Mouse (Mus musculus): Measurements from ENCODE around the gene Vmn1r221. TPM values are rescaled to one million over a fixed set of nuclear protein-coding genes. Genes with fewer than 3 reads are reported as not detected.

The Vmn1r221 gene
- polyA plus RNA-seq, 1 experiment from 2014 or later, result not detected

Other genes starting within 250 kb of the Vmn1r221 start
- not detected in 2 replicates for gene Vmn1r213, start 206.5 kb upstream of the Vmn1r221 start, polyA plus RNA-seq (2016; fragmentation: Nextera tagmentation; extraction: Ambion mirVana)
- not detected in 2 replicates for gene Vmn1r214, start 183.7 kb upstream of the Vmn1r221 start, polyA plus RNA-seq (2016; fragmentation: Nextera tagmentation; extraction: Ambion mirVana)
- gene Vmn1r215, start 146.1 kb upstream of the Vmn1r221 start, polyA plus RNA-seq (2016; fragmentation: Nextera tagmentation; extraction: Ambion mirVana), result not detected in 2 replicates
- gene Vmn1r217, start 95.9 kb upstream of the Vmn1r221 start, polyA plus RNA-seq (2016; fragmentation: Nextera tagmentation; extraction: Ambion mirVana), result not detected in 2 replicates
- gene Vmn1r218, start 81.0 kb upstream of the Vmn1r221 start, polyA plus RNA-seq (2016; fragmentation: Nextera tagmentation; extraction: Ambion mirVana), result not detected in 2 replicates
- not detected in 2 replicates for gene Vmn1r219, start 54.8 kb upstream of the Vmn1r221 start, polyA plus RNA-seq (2016; fragmentation: Nextera tagmentation; extraction: Ambion mirVana)
- not detected in 2 replicates for gene Vmn1r220, start 26.2 kb upstream of the Vmn1r221 start, polyA plus RNA-seq (2016; fragmentation: Nextera tagmentation; extraction: Ambion mirVana)
- not detected in 2 replicates for gene Vmn1r222, start 21.8 kb downstream of the Vmn1r221 start, polyA plus RNA-seq (2016; fragmentation: Nextera tagmentation; extraction: Ambion mirVana)
- not detected in 2 replicates for gene Vmn1r223, start 33.0 kb downstream of the Vmn1r221 start, polyA plus RNA-seq (2016; fragmentation: Nextera tagmentation; extraction: Ambion mirVana)
- gene Zfp322a, start 155.1 kb downstream of the Vmn1r221 start, polyA plus RNA-seq (2016; fragmentation: Nextera tagmentation; extraction: Ambion mirVana), result 70.7 and 75.5 TPM in 2 replicates
- gene Abt1, start 209.7 kb downstream of the Vmn1r221 start, polyA plus RNA-seq (2016; fragmentation: Nextera tagmentation; extraction: Ambion mirVana), result 14.4 and 15.2 TPM in 2 replicates